Comparison of ENCODE assay signal across 19 mouse cellular contexts in genomic region chr8:78765556-78765955, GRCm38 (mm10). TPM values are rescaled to one million over a fixed set of nuclear protein-coding genes. Genes with fewer than 3 reads are reported as not detected.
DNase-seq lines count a peak whose midpoint lies in the region; ATAC-seq and TF ChIP-seq lines count a peak whose summit lies in the region.
"Had no signal": no experiment of that assay in that cellular context is flagged by ENCODE, and none has a peak within 500 bp of the region (broad histone marks: within the 10 kb centered on the region; RNA-seq: fewer than 3 reads in every experiment).

No protein-coding gene starts in this region.

- TF ChIP-seq CTCF in intestine, postnatal 0 days (IDR thresholded peaks at IDR 0.05; ENCODE audit: low read depth), result no peak

- no peaks in the 10 kb centered on the region for H3K27me3 ChIP-seq in intestine, embryonic 14.5 days (replicated peaks; ENCODE audit: control insufficient read depth, insufficient read depth, low read length)
- no peaks in the 10 kb centered on the region for H3K27me3 ChIP-seq in intestine, postnatal 0 days (replicated peaks; ENCODE audit: control insufficient read depth, insufficient read depth, low read length)
- H3K27me3 ChIP-seq: embryonic facial prominence, embryonic 13.5 days; embryonic facial prominence, embryonic 15.5 days; forebrain, embryonic 12.5 days had no signal

- H3K4me1 ChIP-seq in intestine, embryonic 14.5 days (replicated peaks; ENCODE audit: control insufficient read depth, insufficient read depth, low read length), result no peaks in the 10 kb centered on the region
- no peaks in the 10 kb centered on the region for H3K4me1 ChIP-seq in intestine, postnatal 0 days (replicated peaks; ENCODE audit: control insufficient read depth, insufficient read depth, low read length)
- H3K4me1 ChIP-seq: embryonic facial prominence, embryonic 13.5 days; embryonic facial prominence, embryonic 15.5 days; forebrain, embryonic 10.5 days; forebrain, embryonic 12.5 days had no signal

- WGBS in intestine, embryonic 14.5 days, result 87% methylated on average over 1 of the region's 1 CpGs
- WGBS in intestine, postnatal 0 days, result 70% methylated on average over 1 of the region's 1 CpGs

- no peak overlapping the region for H3K4me3 ChIP-seq in intestine, embryonic 14.5 days (ENCODE audit: low read depth, low read length)
- no peak overlapping the region for H3K4me3 ChIP-seq in intestine, postnatal 0 days (ENCODE audit: low read depth, low read length)
- H3K4me3 ChIP-seq: embryonic facial prominence, embryonic 13.5 days; embryonic facial prominence, embryonic 15.5 days; erythroblast, embryonic 14.5 days; forebrain, embryonic 10.5 days; forebrain, embryonic 12.5 days had no signal

- no peaks in the 10 kb centered on the region for H3K36me3 ChIP-seq in intestine, embryonic 14.5 days (ENCODE audit: control insufficient read depth, insufficient read depth, low read length)
- H3K36me3 ChIP-seq in intestine, postnatal 0 days (ENCODE audit: control insufficient read depth, insufficient read depth), result no peaks in the 10 kb centered on the region
- H3K36me3 ChIP-seq: embryonic facial prominence, embryonic 13.5 days; embryonic facial prominence, embryonic 15.5 days; forebrain, embryonic 10.5 days; forebrain, embryonic 12.5 days had no signal

- H3K9me3 ChIP-seq in intestine, embryonic 14.5 days (ENCODE audit: control insufficient read depth, low read length), result no peaks in the 10 kb centered on the region; the same call in 1 of the 2 replicates
- no peaks in the 10 kb centered on the region for H3K9me3 ChIP-seq in intestine, postnatal 0 days (ENCODE audit: control insufficient read depth)
- H3K9me3 ChIP-seq: embryonic facial prominence, embryonic 15.5 days had no signal

- peak; percentile 15 for DNase-seq in intestine, embryonic 14.5 days (ENCODE audit: low spot score)
- peak; percentile 10 to 51 for DNase-seq in urinary bladder, postnatal 4 days (ENCODE audit: low spot score in 2 of 2)
- no peak for DNase-seq in urinary bladder, postnatal 10 days (ENCODE audit: low spot score)
- no peak for DNase-seq in cerebellum, postnatal 10 days
- DNase-seq: adrenal gland, postnatal 10 days; adrenal gland, postnatal 25 days; cerebellum, adult 11 months; cerebellum, adult 18-20 months; cerebellum, adult 8-10 months; cerebellum, adult 9-11 months; cerebellum, postnatal 25 days had no signal

- no peak for ATAC-seq in intestine, embryonic 14.5 days (replicated peaks; ENCODE audit: low FRiP score, low TSS enrichment, low read depth)
- ATAC-seq in intestine, postnatal 0 days, result no peak
- ATAC-seq: forebrain, embryonic 14.5 days; forebrain, embryonic 16.5 days had no signal

- no peak overlapping the region for H3K4me2 ChIP-seq in intestine, embryonic 14.5 days (ENCODE audit: low read length)
- no peak overlapping the region for H3K4me2 ChIP-seq in intestine, postnatal 0 days (replicated peaks; ENCODE audit: low read depth)
- H3K4me2 ChIP-seq: embryonic facial prominence, embryonic 13.5 days; embryonic facial prominence, embryonic 15.5 days; forebrain, embryonic 12.5 days had no signal

- H3K9ac ChIP-seq in intestine, embryonic 14.5 days (ENCODE audit: low read length), result no peak overlapping the region
- no peak overlapping the region for H3K9ac ChIP-seq in intestine, postnatal 0 days (ENCODE audit: low read depth, low read length)
- H3K9ac ChIP-seq: embryonic facial prominence, embryonic 13.5 days; embryonic facial prominence, embryonic 15.5 days; forebrain, embryonic 12.5 days had no signal

- H3K27ac ChIP-seq in intestine, embryonic 14.5 days (ENCODE audit: low read depth), result no peak overlapping the region
- no peak overlapping the region for H3K27ac ChIP-seq in intestine, postnatal 0 days (ENCODE audit: low read depth, low read length)
- H3K27ac ChIP-seq: embryonic facial prominence, embryonic 13.5 days; embryonic facial prominence, embryonic 15.5 days; forebrain, embryonic 10.5 days; forebrain, embryonic 12.5 days had no signal

RNA-seq across cellular contexts. Expression of gene Lsm6, which starts 55.4 kb away (rescaled TPM):
- 224 and 229 TPM in 2 replicates for polyA plus RNA-seq in intestine, embryonic 14.5 days (2014; fragmentation: Nextera tagmentation; extraction: Ambion mirVana)
- polyA plus RNA-seq in intestine, postnatal 0 days (2015; fragmentation: Nextera tagmentation; extraction: Ambion mirVana), result 93.2 and 100.0 TPM in 2 replicates

Comparison
In these comparisons a context has a peak if more than half of its experiments do, and no peak if none do; other contexts are left out.
1. DNase-seq: peak in intestine, embryonic 14.5 days (single experiment) and urinary bladder, postnatal 4 days (2 of 2); none in urinary bladder, postnatal 10 days (single experiment) and cerebellum, postnatal 10 days (0 of 2).